Mouse (Mus musculus) forebrain, postnatal 0 days (tissue): Measurements from ENCODE around the gene Adamtsl3. TPM values are rescaled to one million over a fixed set of nuclear protein-coding genes. Genes with fewer than 3 reads are reported as not detected.

Experiments
- ATAC-seq: fragments of 200-750 bp; cut with Nextera tagmentation; 2 replicates; pipeline ENCODE4 v1.8.0; 2017; ENCODE audit warnings: mild to moderate bottlenecking, moderate library complexity
- DNase-seq: peaks from one replicate; pipeline ENCODE4 v3.0.0-alpha.2; 2015
- H3K27ac ChIP-seq: fragments of 300-500 bp; sonication (generic); 2 replicates; pipeline ENCODE4 v1.5.1; 2014; ENCODE audit warnings: low read depth, mild to moderate bottlenecking, antibody characterized with exemption, low read length, moderate library complexity, mixed read lengths
- H3K27me3 ChIP-seq: fragments of 300-500 bp; sonication (generic); 2 replicates; pipeline ENCODE4 v1.6.1; 2014; ENCODE audit warnings: mild to moderate bottlenecking, low read length, mixed read lengths; ENCODE audit not compliant: insufficient read depth
- H3K36me3 ChIP-seq: fragments of 300-500 bp; sonication (generic); 2 replicates; pipeline ENCODE4 v1.6.1; 2014; ENCODE audit warnings: mild to moderate bottlenecking, moderate library complexity; ENCODE audit not compliant: insufficient read depth
- H3K4me1 ChIP-seq: fragments of 300-500 bp; sonication (generic); 2 replicates; pipeline ENCODE4 v1.6.1; 2014; ENCODE audit warnings: antibody characterized with exemption; ENCODE audit not compliant: insufficient read depth
- H3K4me2 ChIP-seq: fragments of 300-500 bp; sonication (generic); 2 replicates; pipeline ENCODE4 v1.6.1; 2014; ENCODE audit warnings: low read depth, mild to moderate bottlenecking, moderate library complexity
- H3K4me3 ChIP-seq: fragments of 300-500 bp; sonication (generic); 2 replicates; pipeline ENCODE4 v1.5.1; 2014; ENCODE audit warnings: low read depth, low read length, mixed read lengths
- H3K9ac ChIP-seq: fragments of 300-500 bp; sonication (generic); 2 replicates; pipeline ENCODE4 v1.6.1; 2014; ENCODE audit warnings: mild to moderate bottlenecking
- H3K9me3 ChIP-seq: fragments of 300-500 bp; sonication (generic); 2 replicates; pipeline ENCODE4 v1.6.1; 2016; ENCODE audit warnings: low read length
- CTCF ChIP-seq: sonication (generic); IDR thresholded peaks from 2 replicates; pipeline ENCODE4 v1.5.1; 2016; ENCODE audit warnings: antibody characterized with exemption, control low read depth, low read depth
- WGBS: fragments of 180-500 bp; shearing (Covaris S2); extraction: QIAGEN DNeasy Blood & Tissue Kit; methylation state at CpG from one replicate; pipeline ENCODE4 v1.1.7; 2014; 5-methylcytosine and 5-hydroxymethylcytosine counted together
- polyA plus RNA-seq: library from polyadenylated mRNA; unstranded; fragments of >200 nt; fragmentation: Nextera tagmentation; extraction: Ambion mirVana; gene quantifications from 2 replicates; pipeline ENCODE4 v1.2.1, GENCODE M21; 2015
- total RNA-seq: library from RNA; depleted of rRNA; stranded (reverse); fragments of >200 nt; gene quantifications from 2 replicates; pipeline ENCODE4 v1.2.3, GENCODE M21; 2014

Gene Adamtsl3
- total and polyA plus RNA-seq, 2 experiments from 2014 or later, result 0.61 to 4.8 TPM

- no peaks in the 10 kb centered on the region for H3K4me1 ChIP-seq
- no peaks in the 10 kb centered on the region for H3K9me3 ChIP-seq
- DNase-seq (no peak), ATAC-seq (no peak)
- H3K9ac ChIP-seq, result no peak overlapping the region
- TF ChIP-seq CTCF, result no peak
- 85% methylated on average over 4 of the region's 4 CpGs for WGBS
- no peaks in the 10 kb centered on the region for H3K36me3 ChIP-seq
- no peak overlapping the region for H3K27ac ChIP-seq
- no peak overlapping the region for H3K4me2 ChIP-seq
- no peaks in the 10 kb centered on the region for H3K27me3 ChIP-seq
- no peak overlapping the region for H3K4me3 ChIP-seq
Measured at GRCm38 (mm10) chr7:82429447-82429846, 94.0 kb downstream of the Adamtsl3 start.

- Histone ChIP-seq H3K27ac (no peak overlapping the region), H3K4me1 (no peaks in the 10 kb centered on the region), H3K4me2 (no peak overlapping the region), H3K27me3 (no peaks in the 10 kb centered on the region), H3K9ac (no peak overlapping the region), H3K9me3 (no peaks in the 10 kb centered on the region), H3K36me3 (no peaks in the 10 kb centered on the region), H3K4me3 (no peak overlapping the region)
- ATAC-seq (no peak), DNase-seq (no peak)
- 67% methylated on average over 2 of the region's 2 CpGs for WGBS
- no peak for TF ChIP-seq CTCF
Measured at GRCm38 (mm10) chr7:82431572-82431971, 96.1 kb downstream of the Adamtsl3 start.

- no peak for TF ChIP-seq CTCF
- no peak for ATAC-seq
- H3K27ac ChIP-seq, result no peak overlapping the region
- no peak overlapping the region for H3K9ac ChIP-seq
- H3K9me3 ChIP-seq, result no peaks in the 10 kb centered on the region
- H3K4me3 ChIP-seq, result no peak overlapping the region
- 89% methylated on average over 2 of the region's 2 CpGs for WGBS
- H3K27me3 ChIP-seq, result no peaks in the 10 kb centered on the region
- H3K4me1 ChIP-seq, result no peaks in the 10 kb centered on the region
- no peak overlapping the region for H3K4me2 ChIP-seq
- no peaks in the 10 kb centered on the region for H3K36me3 ChIP-seq
- no peak for DNase-seq
Measured at GRCm38 (mm10) chr7:82433226-82433625, 97.7 kb downstream of the Adamtsl3 start.

GRCm38 (mm10) chr7:82458376-82458775, 122.9 kb downstream of the Adamtsl3 start:
- no peaks in the 10 kb centered on the region for H3K27me3 ChIP-seq
- no peaks in the 10 kb centered on the region for H3K9me3 ChIP-seq
- no peaks in the 10 kb centered on the region for H3K4me1 ChIP-seq
- H3K27ac ChIP-seq, result no peak overlapping the region
- no peak for ATAC-seq
- WGBS, result 59% methylated on average over 2 of the region's 2 CpGs
- no peak overlapping the region for H3K9ac ChIP-seq
- no peaks in the 10 kb centered on the region for H3K36me3 ChIP-seq
- H3K4me2 ChIP-seq, result no peak overlapping the region
- DNase-seq, result no peak
- H3K4me3 ChIP-seq, result no peak overlapping the region
- no peak for TF ChIP-seq CTCF

- Histone ChIP-seq H3K27me3 (no peaks in the 10 kb centered on the region), H3K4me1 (no peaks in the 10 kb centered on the region), H3K9ac (no peak overlapping the region), H3K4me3 (no peak overlapping the region), H3K4me2 (no peak overlapping the region), H3K36me3 (no peaks in the 10 kb centered on the region), H3K27ac (no peak overlapping the region), H3K9me3 (no peaks in the 10 kb centered on the region)
- DNase-seq, result no peak
- ATAC-seq, result no peak
- 91% methylated on average over 10 of the region's 10 CpGs for WGBS
- TF ChIP-seq CTCF, result no peak
Measured at GRCm38 (mm10) chr7:82462921-82463523, 127.5 kb downstream of the Adamtsl3 start.

GRCm38 (mm10) chr7:82464364-82464763, 128.9 kb downstream of the Adamtsl3 start:
- 85% methylated on average over 2 of the region's 2 CpGs for WGBS
- Histone ChIP-seq H3K4me1 (no peaks in the 10 kb centered on the region), H3K27me3 (no peaks in the 10 kb centered on the region), H3K27ac (no peak overlapping the region), H3K36me3 (no peaks in the 10 kb centered on the region), H3K9ac (no peak overlapping the region), H3K4me2 (no peak overlapping the region), H3K4me3 (no peak overlapping the region), H3K9me3 (no peaks in the 10 kb centered on the region)
- no peak for TF ChIP-seq CTCF
- no peak for DNase-seq
- ATAC-seq, result no peak

GRCm38 (mm10) chr7:82465437-82465836, 129.9 kb downstream of the Adamtsl3 start:
- Histone ChIP-seq H3K9ac (no peak overlapping the region), H3K4me1 (no peaks in the 10 kb centered on the region), H3K9me3 (no peaks in the 10 kb centered on the region), H3K27me3 (no peaks in the 10 kb centered on the region), H3K36me3 (no peaks in the 10 kb centered on the region), H3K4me3 (no peak overlapping the region), H3K27ac (no peak overlapping the region), H3K4me2 (no peak overlapping the region)
- ATAC-seq (no peak), DNase-seq (no peak)
- TF ChIP-seq CTCF, result no peak
- 52% methylated on average over 6 of the region's 6 CpGs for WGBS
